Mouse (Mus musculus) hindbrain, embryonic 16.5 days (tissue): ENCODE measurements at regions not wholly inside any gene's neighbourhood (a gene's known extent, or its start where the extent isn't known, plus 50 kb on each side); places are given as distances from the start of the nearest gene placed in this dataset.
A peak's percentile ranks its signal among the peaks of the same experiment; 100 is the strongest.

Experiments used
- ATAC-seq: fragments of 200-750 bp; cut with Nextera tagmentation; 2 replicates; pipeline ENCODE4 v1.8.0; 2017; ENCODE audit warnings: moderate TSS enrichment, moderate library complexity
- H3K27ac ChIP-seq: fragments of 300-500 bp; sonication (generic); 2 replicates; pipeline ENCODE4 v1.5.1; 2014; ENCODE audit warnings: low read depth, mild to moderate bottlenecking, control low read depth, low read length, moderate library complexity
- H3K27me3 ChIP-seq: fragments of 300-500 bp; sonication (generic); replicated peaks from 2 replicates; pipeline ENCODE4 v1.6.1; 2014; ENCODE audit warnings: low read length; ENCODE audit not compliant: control insufficient read depth, insufficient read depth
- H3K36me3 ChIP-seq: fragments of 300-500 bp; sonication (generic); 2 replicates; pipeline ENCODE4 v1.6.1; 2014; ENCODE audit warnings: mild to moderate bottlenecking, low read length, moderate library complexity, mixed read lengths; ENCODE audit not compliant: control insufficient read depth, insufficient read depth
- H3K4me1 ChIP-seq: fragments of 300-500 bp; sonication (generic); 2 replicates; pipeline ENCODE4 v1.6.1; 2014; ENCODE audit warnings: low read depth, low read length; ENCODE audit not compliant: control insufficient read depth, insufficient read depth
- H3K4me2 ChIP-seq: fragments of 300-500 bp; sonication (generic); 2 replicates; pipeline ENCODE4 v1.6.1; 2014; ENCODE audit warnings: mild to moderate bottlenecking, low read length, control low read depth, moderate library complexity
- H3K4me3 ChIP-seq: fragments of 300-500 bp; sonication (generic); 2 replicates; pipeline ENCODE4 v1.5.1; 2014; ENCODE audit warnings: mild to moderate bottlenecking, low read length, control low read depth, moderate library complexity
- H3K9ac ChIP-seq: fragments of 300-500 bp; sonication (generic); 2 replicates; pipeline ENCODE4 v1.6.1; 2014; ENCODE audit warnings: low read depth, mild to moderate bottlenecking, control low read depth, low read length, moderate library complexity
- H3K9me3 ChIP-seq: fragments of 300-500 bp; sonication (generic); 2 replicates; pipeline ENCODE4 v1.6.1; 2014; ENCODE audit warnings: mild to moderate bottlenecking, low read length, moderate library complexity; ENCODE audit not compliant: control insufficient read depth
- WGBS: fragments of 180-500 bp; shearing (Covaris S2); extraction: QIAGEN DNeasy Blood & Tissue Kit; methylation state at CpG from one replicate; pipeline ENCODE4 v1.1.7; 2014; 5-methylcytosine and 5-hydroxymethylcytosine counted together

GRCm38 (mm10) chr5:144621967-144622366 lies 76.3 kb downstream of the Nptx2 start:
- Histone ChIP-seq H3K36me3 (no peaks in the 10 kb centered on the region), H3K4me1 (no peaks in the 10 kb centered on the region), H3K27ac (no peak overlapping the region), H3K4me3 (no peak overlapping the region), H3K4me2 (no peak overlapping the region), H3K9ac (no peak overlapping the region), H3K27me3 (no peaks in the 10 kb centered on the region), H3K9me3 (peaks cover 2% of the 10 kb centered on the region; the same call in 1 of the 2 replicates)
- ATAC-seq: no peak
- 52% methylated on average over 14 of the region's 14 CpGs for WGBS

GRCm38 (mm10) chr5:144623358-144623757 lies 77.7 kb downstream of the Nptx2 start:
- Histone ChIP-seq H3K9me3 (peaks cover 2% of the 10 kb centered on the region; the same call in 1 of the 2 replicates), H3K36me3 (no peaks in the 10 kb centered on the region), H3K4me1 (no peaks in the 10 kb centered on the region), H3K9ac (no peak overlapping the region), H3K4me2 (no peak overlapping the region), H3K27me3 (no peaks in the 10 kb centered on the region), H3K27ac (no peak overlapping the region), H3K4me3 (no peak overlapping the region)
- no peak for ATAC-seq
- 78% methylated on average over 10 of the region's 10 CpGs for WGBS

GRCm38 (mm10) chr5:144632295-144632694 lies 86.6 kb downstream of the Nptx2 start:
- WGBS: 81% methylated on average over 6 of the region's 6 CpGs
- no peaks in the 10 kb centered on the region for H3K9me3 ChIP-seq
- H3K9ac ChIP-seq: no peak overlapping the region

GRCm38 (mm10) chr5:144638631-144639030 lies 92.9 kb downstream of the Nptx2 start:
- no peak overlapping the region for H3K9ac ChIP-seq
- 59% methylated on average over 3 of the region's 3 CpGs for WGBS
- no peak for ATAC-seq
- H3K36me3 ChIP-seq: no peaks in the 10 kb centered on the region
- no peak overlapping the region for H3K4me2 ChIP-seq
- H3K9me3 ChIP-seq: no peaks in the 10 kb centered on the region
- H3K27ac ChIP-seq: no peak overlapping the region
- no peaks in the 10 kb centered on the region for H3K27me3 ChIP-seq
- H3K4me1 ChIP-seq: peaks cover 5% of the 10 kb centered on the region; the same call in 1 of the 2 replicates
- no peak overlapping the region for H3K4me3 ChIP-seq

More at GRCm38 (mm10) chr5:144632295-144632694, 86.6 kb downstream of the Nptx2 start:
- Histone ChIP-seq H3K36me3 (no peaks in the 10 kb centered on the region), H3K27ac (no peak overlapping the region), H3K4me1 (no peaks in the 10 kb centered on the region), H3K27me3 (no peaks in the 10 kb centered on the region), H3K4me3 (no peak overlapping the region), H3K4me2 (no peak overlapping the region)
- no peak for ATAC-seq

GRCm38 (mm10) chr5:144639639-144640038 lies 93.9 kb downstream of the Nptx2 start:
- ATAC-seq: no peak

GRCm38 (mm10) chr5:144642766-144643165 lies 97.1 kb downstream of the Nptx2 start:
- Histone ChIP-seq H3K9me3 (no peaks in the 10 kb centered on the region), H3K4me3 (no peak overlapping the region), H3K9ac (no peak overlapping the region), H3K36me3 (no peaks in the 10 kb centered on the region), H3K4me1 (peaks cover 13% of the 10 kb centered on the region), H3K27me3 (no peaks in the 10 kb centered on the region), H3K4me2 (no peak overlapping the region), H3K27ac (no peak overlapping the region)
- 44% methylated on average over 8 of the region's 8 CpGs for WGBS
- no peak for ATAC-seq

More at GRCm38 (mm10) chr5:144639639-144640038, 93.9 kb downstream of the Nptx2 start:
- no peak overlapping the region for H3K27ac ChIP-seq
- H3K9me3 ChIP-seq: no peaks in the 10 kb centered on the region
- H3K4me3 ChIP-seq: no peak overlapping the region
- H3K4me2 ChIP-seq: no peak overlapping the region
- peaks cover 6% of the 10 kb centered on the region for H3K4me1 ChIP-seq
- no peak overlapping the region for H3K9ac ChIP-seq
- H3K27me3 ChIP-seq: no peaks in the 10 kb centered on the region
- 94% methylated on average over 5 of the region's 5 CpGs for WGBS
- no peaks in the 10 kb centered on the region for H3K36me3 ChIP-seq

GRCm38 (mm10) chr5:144643438-144643837 lies 97.7 kb downstream of the Nptx2 start:
- Histone ChIP-seq H3K4me3 (no peak overlapping the region), H3K9ac (no peak overlapping the region), H3K36me3 (no peaks in the 10 kb centered on the region), H3K4me2 (no peak overlapping the region), H3K4me1 (peaks cover 13% of the 10 kb centered on the region), H3K27ac (no peak overlapping the region), H3K9me3 (no peaks in the 10 kb centered on the region), H3K27me3 (no peaks in the 10 kb centered on the region)
- no peak for ATAC-seq
- WGBS: 56% methylated on average over 2 of the region's 2 CpGs

- ATAC-seq: peak; percentile 81
- Histone ChIP-seq H3K36me3 (no peaks in the 10 kb centered on the region), H3K4me1 (peaks cover 13% of the 10 kb centered on the region), H3K27ac (no peak overlapping the region), H3K4me3 (no peak overlapping the region), H3K27me3 (no peaks in the 10 kb centered on the region), H3K9ac (no peak overlapping the region), H3K4me2 (no peak overlapping the region), H3K9me3 (no peaks in the 10 kb centered on the region)
- 10% methylated on average over 3 of the region's 3 CpGs for WGBS
Measured at GRCm38 (mm10) chr5:144645367-144645766, 99.7 kb downstream of the Nptx2 start.

GRCm38 (mm10) chr5:144647311-144648104 lies 101.8 kb downstream of the Nptx2 start:
- Histone ChIP-seq H3K4me2 (no peak overlapping the region), H3K4me1 (peaks cover 13% of the 10 kb centered on the region), H3K36me3 (no peaks in the 10 kb centered on the region), H3K27me3 (no peaks in the 10 kb centered on the region), H3K9ac (no peak overlapping the region), H3K27ac (no peak overlapping the region), H3K9me3 (no peaks in the 10 kb centered on the region), H3K4me3 (no peak overlapping the region)
- WGBS: 82% methylated on average over 12 of the region's 12 CpGs
- ATAC-seq: no peak
